9 mouse cellular contexts compared by ENCODE assay signal in genomic region chr19:25285756-25286538, GRCm38 (mm10). TPM values are rescaled to one million over a fixed set of nuclear protein-coding genes. Genes with fewer than 3 reads are reported as not detected.
DNase-seq lines count a peak whose midpoint lies in the region; ATAC-seq lines count a peak whose summit lies in the region.
"Had no signal": no experiment of that assay in that cellular context is flagged by ENCODE, and none has a peak within 500 bp of the region (broad histone marks: within the 10 kb centered on the region; RNA-seq: fewer than 3 reads in every experiment).

No protein-coding gene starts in this region.

- no peak overlapping the region for H3K4me3 ChIP-seq in midbrain, embryonic 16.5 days (ENCODE audit: low read depth, low read length)
- H3K4me3 ChIP-seq: liver, embryonic 13.5 days had no signal

- no peaks in the 10 kb centered on the region for H3K36me3 ChIP-seq in midbrain, embryonic 16.5 days (ENCODE audit: control insufficient read depth, insufficient read depth, low read length)
- H3K36me3 ChIP-seq: liver, embryonic 13.5 days had no signal

- no peaks in the 10 kb centered on the region for H3K4me1 ChIP-seq in midbrain, embryonic 16.5 days (ENCODE audit: control insufficient read depth, insufficient read depth, low read length)
- H3K4me1 ChIP-seq: liver, embryonic 13.5 days had no signal

- peak; percentile 26 for DNase-seq in gastrocnemius, postnatal 14 days
- DNase-seq in gastrocnemius, adult 18-20 months (ENCODE audit: low spot score) = no peak
- DNase-seq in adrenal gland, postnatal 14 days = peak; percentile 90
- DNase-seq in heart, adult 8-10 months (ENCODE audit: low spot score) = peak; percentile 19
- peak; percentile 79 for DNase-seq in kidney, postnatal 14 days
- no peak for DNase-seq in lung, adult 18-20 months
- DNase-seq in thymus, postnatal 4 days = no peak
- DNase-seq: liver, embryonic 13.5 days had no signal

- intact Hi-C loops in gastrocnemius, postnatal 14 days (cut with DNase I; ENCODE audit: low total_unique reads) = no loop called here

- no peak overlapping the region for H3K9ac ChIP-seq in midbrain, embryonic 16.5 days (ENCODE audit: low read depth, low read length)
- H3K9ac ChIP-seq: liver, embryonic 13.5 days had no signal

- peak overlapping the region; percentile 43; the same call in 1 of the 2 replicates for H3K27ac ChIP-seq in midbrain, embryonic 16.5 days (ENCODE audit: low read length)
- H3K27ac ChIP-seq: liver, embryonic 13.5 days had no signal

- peak; percentile 94 for ATAC-seq in midbrain, embryonic 16.5 days

- 34% methylated on average over 5 of the region's 5 CpGs for WGBS in midbrain, embryonic 16.5 days

- H3K9me3 ChIP-seq in midbrain, embryonic 16.5 days (replicated peaks; ENCODE audit: control insufficient read depth, low read length, poor library complexity, severe bottlenecking) = no peaks in the 10 kb centered on the region
- H3K9me3 ChIP-seq: liver, embryonic 13.5 days had no signal

- H3K4me2 ChIP-seq in midbrain, embryonic 16.5 days (ENCODE audit: low read length) = no peak overlapping the region
- H3K4me2 ChIP-seq: liver, embryonic 13.5 days had no signal

- no peaks in the 10 kb centered on the region for H3K27me3 ChIP-seq in midbrain, embryonic 16.5 days (ENCODE audit: control insufficient read depth, insufficient read depth, low read depth, low read length)
- H3K27me3 ChIP-seq: liver, embryonic 13.5 days had no signal

RNA-seq across cellular contexts. Expression of gene Kank1, which starts 49.2 kb away (rescaled TPM):
- 10 to 100 TPM; 14.3 to 14.4 TPM for total RNA-seq in gastrocnemius, postnatal 14 days (2021)
- total RNA-seq in gastrocnemius, adult 18-20 months (2021) = 10 to 100 TPM; 21.8 to 25.8 TPM
- total RNA-seq in adrenal gland, postnatal 14 days (2021) = 22.3 and 26.1 TPM in 2 replicates
- total RNA-seq in heart, adult 8-10 months (2022) = 10 to 100 TPM; 40.4 to 50.0 (median 45.6) TPM
- 6.0 and 8.4 TPM in 2 replicates for polyA plus RNA-seq in midbrain, embryonic 16.5 days (2015; fragmentation: Nextera tagmentation; extraction: Ambion mirVana)

Comparison
In these comparisons a context has a peak if more than half of its experiments do, and no peak if none do; other contexts are left out.
1. DNase-seq: peak in gastrocnemius, postnatal 14 days (single experiment), adrenal gland, postnatal 14 days (single experiment), heart, adult 8-10 months (single experiment) and kidney, postnatal 14 days (single experiment); none in gastrocnemius, adult 18-20 months (single experiment), lung, adult 18-20 months (0 of 2) and thymus, postnatal 4 days (single experiment).